8 mouse cellular contexts compared by ENCODE assay signal in genomic region chr19:46086337-46086736, GRCm38 (mm10). TPM values are rescaled to one million over a fixed set of nuclear protein-coding genes. Genes with fewer than 3 reads are reported as not detected.
DNase-seq lines count a peak whose midpoint lies in the region; ATAC-seq and TF ChIP-seq lines count a peak whose summit lies in the region.

No protein-coding gene starts in this region.

- no peaks in the 10 kb centered on the region for H3K79me2 ChIP-seq in liver, adult 2 months (ENCODE audit: control insufficient read depth, insufficient read depth, low read length)

- no peak overlapping the region for H3K4me2 ChIP-seq in midbrain, embryonic 11.5 days
- no peak overlapping the region for H3K4me2 ChIP-seq in midbrain, embryonic 16.5 days (ENCODE audit: low read length)

- no peak overlapping the region for H3K9ac ChIP-seq in midbrain, embryonic 11.5 days (ENCODE audit: low read length)
- H3K9ac ChIP-seq in midbrain, embryonic 16.5 days (ENCODE audit: low read depth, low read length), result no peak overlapping the region
- H3K9ac ChIP-seq in liver, adult 2 months (ENCODE audit: low read depth, low read length), result no peak overlapping the region

- H3K27ac ChIP-seq in cerebellum, adult 2 months (ENCODE audit: insufficient read depth, low read length), result no peak overlapping the region
- H3K27ac ChIP-seq in midbrain, embryonic 11.5 days (ENCODE audit: low read depth, low read length), result no peak overlapping the region
- no peak overlapping the region for H3K27ac ChIP-seq in midbrain, embryonic 16.5 days (ENCODE audit: low read length)
- no peak overlapping the region for H3K27ac ChIP-seq in liver, adult 2 months (replicated peaks; ENCODE audit: insufficient read depth, low read depth, low read length)

- 48% methylated on average over 3 of the region's 3 CpGs for WGBS in cerebellum, adult 2 months
- 54% methylated on average over 3 of the region's 3 CpGs for WGBS in midbrain, embryonic 11.5 days
- WGBS in midbrain, embryonic 16.5 days, result 55% methylated on average over 3 of the region's 3 CpGs
- 49% methylated on average over 3 of the region's 3 CpGs for WGBS in liver, adult 2 months

- intact Hi-C loops in heart, postnatal 36 days (cut with DNase I), result loop anchor here (2.0 kb wide), 1 partner anchor 168 kb away; no protein-coding TSS in a partner anchor

- H3K9me3 ChIP-seq in midbrain, embryonic 11.5 days (ENCODE audit: control insufficient read depth, low read length), result no peaks in the 10 kb centered on the region
- H3K9me3 ChIP-seq in midbrain, embryonic 16.5 days (replicated peaks; ENCODE audit: control insufficient read depth, low read length, poor library complexity, severe bottlenecking), result no peaks in the 10 kb centered on the region

- no peak for ATAC-seq in cerebellum, adult (ENCODE audit: insufficient number of reproducible peaks, low FRiP score, low TSS enrichment)
- no peak for ATAC-seq in midbrain, embryonic 11.5 days (ENCODE audit: low FRiP score)
- ATAC-seq in midbrain, embryonic 16.5 days, result no peak

- H3K4me3 ChIP-seq in cerebellum, adult 2 months (replicated peaks; ENCODE audit: insufficient read depth, low read depth, low read length), result no peak overlapping the region
- H3K4me3 ChIP-seq in midbrain, embryonic 11.5 days (ENCODE audit: low read depth, low read length), result no peak overlapping the region
- H3K4me3 ChIP-seq in midbrain, embryonic 16.5 days (ENCODE audit: low read depth, low read length), result no peak overlapping the region
- H3K4me3 ChIP-seq in liver, adult 2 months (ENCODE audit: insufficient read depth, low read depth, low read length), result no peak overlapping the region

- DNase-seq in cerebellum, adult 2 months, result peak; percentile 24 to 52
- DNase-seq in midbrain, embryonic 11.5 days (ENCODE audit: low spot score, missing footprints), result peak; percentile 93
- DNase-seq in c-Kit-negative CD71-positive TER-119-positive erythroid progenitor cells, embryonic 14.5 days (ENCODE audit: low read depth, low spot score), result peak; percentile 63
- DNase-seq in heart, postnatal 36 days, result peak; percentile 52 to 62
- DNase-seq in liver, adult 2 months (ENCODE audit: extremely low read depth, low read depth, low spot score), result peak; percentile 78
- peak; percentile 70 to 73 for DNase-seq in right cerebral cortex, adult 2 months (ENCODE audit: low spot score in 2 of 2)

- H3K4me1 ChIP-seq in cerebellum, adult 2 months (ENCODE audit: control insufficient read depth, insufficient read depth, low read length), result peaks cover 5% of the 10 kb centered on the region; the same call in 1 of the 2 replicates
- H3K4me1 ChIP-seq in midbrain, embryonic 11.5 days (ENCODE audit: control insufficient read depth, insufficient read depth, low read length), result no peaks in the 10 kb centered on the region
- no peaks in the 10 kb centered on the region for H3K4me1 ChIP-seq in midbrain, embryonic 16.5 days (ENCODE audit: control insufficient read depth, insufficient read depth, low read length)
- H3K4me1 ChIP-seq in liver, adult 2 months (ENCODE audit: control insufficient read depth, insufficient read depth, low read length), result peaks cover 19% of the 10 kb centered on the region

- H3K36me3 ChIP-seq in midbrain, embryonic 11.5 days (ENCODE audit: control insufficient read depth, insufficient read depth, low read length), result peaks cover 39% of the 10 kb centered on the region
- peaks cover 40% of the 10 kb centered on the region for H3K36me3 ChIP-seq in midbrain, embryonic 16.5 days (ENCODE audit: control insufficient read depth, insufficient read depth, low read length)
- peaks cover 29% of the 10 kb centered on the region for H3K36me3 ChIP-seq in liver, adult 2 months (ENCODE audit: control insufficient read depth, insufficient read depth, low read length)

- no peak for TF ChIP-seq POLR2A in cerebellum, adult 2 months (IDR thresholded peaks at IDR 0.05; ENCODE audit: borderline replicate concordance, insufficient read depth, low read length)
- no peak for TF ChIP-seq POLR2A in liver, adult 2 months (IDR thresholded peaks at IDR 0.05; ENCODE audit: extremely low read depth, insufficient read depth, low read length)

- no peaks in the 10 kb centered on the region for H3K27me3 ChIP-seq in cerebellum, adult 2 months (ENCODE audit: control insufficient read depth, insufficient read depth, low read length)
- H3K27me3 ChIP-seq in midbrain, embryonic 11.5 days (ENCODE audit: control insufficient read depth, insufficient read depth, low read length), result no peaks in the 10 kb centered on the region
- H3K27me3 ChIP-seq in midbrain, embryonic 16.5 days (ENCODE audit: control insufficient read depth, insufficient read depth, low read depth, low read length), result no peaks in the 10 kb centered on the region
- H3K27me3 ChIP-seq in liver, adult 2 months (ENCODE audit: control insufficient read depth, insufficient read depth, low read length), result no peaks in the 10 kb centered on the region

- peak; percentile 51; the same call in 1 of the 2 replicates for TF ChIP-seq CTCF in cerebellum, adult 2 months (IDR thresholded peaks at IDR 0.05; ENCODE audit: borderline replicate concordance, insufficient read depth, low read depth, low read length)
- TF ChIP-seq CTCF in liver, adult 2 months (IDR thresholded peaks at IDR 0.05; ENCODE audit: low read depth, low read length), result peak; percentile 23; the same call in 1 of the 2 replicates

RNA-seq across cellular contexts. Expression of gene Nolc1, which starts 10.7 kb away (rescaled TPM):
- 38.8 and 38.9 TPM in 2 replicates for polyA plus RNA-seq in cerebellum, adult 2 months (2012; rRNA removed)
- 115 and 117 TPM in 2 replicates for polyA plus RNA-seq in midbrain, embryonic 11.5 days (2014; fragmentation: Nextera tagmentation; extraction: Ambion mirVana)
- 64.4 and 65.7 TPM in 2 replicates for polyA plus RNA-seq in midbrain, embryonic 16.5 days (2015; fragmentation: Nextera tagmentation; extraction: Ambion mirVana)
- total RNA-seq in heart, postnatal 36 days (2021), result 10 to 100 TPM; 14.4 to 19.8 TPM
- total RNA-seq in liver, adult 2 months (2014; rRNA removed), result 3.4 and 3.8 TPM in 2 replicates
- 5.6 and 7.3 TPM in 2 replicates for polyA plus RNA-seq in liver, adult 2 months (2012; rRNA removed)

RNA-seq across cellular contexts. Expression of gene Ldb1, which starts 41.3 kb away (rescaled TPM):
- 159 and 169 TPM in 2 replicates for polyA plus RNA-seq in cerebellum, adult 2 months (2012; rRNA removed)
- polyA plus RNA-seq in midbrain, embryonic 11.5 days (2014; fragmentation: Nextera tagmentation; extraction: Ambion mirVana), result 72.1 and 77.0 TPM in 2 replicates
- 88.1 and 107 TPM in 2 replicates for polyA plus RNA-seq in midbrain, embryonic 16.5 days (2015; fragmentation: Nextera tagmentation; extraction: Ambion mirVana)
- 10 to 100 TPM; 38.4 to 52.4 TPM for total RNA-seq in heart, postnatal 36 days (2021)
- 14.9 and 18.1 TPM in 2 replicates for total RNA-seq in liver, adult 2 months (2014; rRNA removed)
- 27.9 and 42.1 TPM in 2 replicates for polyA plus RNA-seq in liver, adult 2 months (2012; rRNA removed)

RNA-seq across cellular contexts. Expression of gene Pprc1, which starts 41.7 kb away (rescaled TPM):
- 16.9 and 18.1 TPM in 2 replicates for polyA plus RNA-seq in cerebellum, adult 2 months (2012; rRNA removed)
- 38.2 and 48.5 TPM in 2 replicates for polyA plus RNA-seq in midbrain, embryonic 11.5 days (2014; fragmentation: Nextera tagmentation; extraction: Ambion mirVana)
- polyA plus RNA-seq in midbrain, embryonic 16.5 days (2015; fragmentation: Nextera tagmentation; extraction: Ambion mirVana), result 19.9 and 20.0 TPM in 2 replicates
- total RNA-seq in heart, postnatal 36 days (2021), result 10 to 100 TPM; 16.1 to 16.4 TPM
- 1.1 and 2.1 TPM in 2 replicates for total RNA-seq in liver, adult 2 months (2014; rRNA removed)
- 5.0 and 11.7 TPM in 2 replicates for polyA plus RNA-seq in liver, adult 2 months (2012; rRNA removed)

RNA-seq across cellular contexts. Expression of gene Elovl3, which starts 45.4 kb away (rescaled TPM):
- not detected in 2 replicates for polyA plus RNA-seq in cerebellum, adult 2 months (2012; rRNA removed)
- not detected in 2 replicates for polyA plus RNA-seq in midbrain, embryonic 11.5 days (2014; fragmentation: Nextera tagmentation; extraction: Ambion mirVana)
- 0.15 and 0.17 TPM in 2 replicates for polyA plus RNA-seq in midbrain, embryonic 16.5 days (2015; fragmentation: Nextera tagmentation; extraction: Ambion mirVana)
- under 1 TPM in 1 of 2 experiments, not detected in 1; 0.69 TPM for total RNA-seq in heart, postnatal 36 days (2021)
- 0.67 and 9.8 TPM in 2 replicates for total RNA-seq in liver, adult 2 months (2014; rRNA removed)
- polyA plus RNA-seq in liver, adult 2 months (2012; rRNA removed), result 2.6 and 3.7 TPM in 2 replicates

Comparison
In these comparisons a context has a peak if more than half of its experiments do, and no peak if none do; other contexts are left out.
1. DNase-seq: peak in every context shown above with its lines; median percentile 93 in midbrain, embryonic 11.5 days; 78 in liver, adult 2 months; 72 in right cerebral cortex, adult 2 months; 63 in c-Kit-negative CD71-positive TER-119-positive erythroid progenitor cells, embryonic 14.5 days; 57 in heart, postnatal 36 days; 38 in cerebellum, adult 2 months.